Mouse (Mus musculus) cortical plate, adult 2 months (tissue): ENCODE data around the gene Gm49027.

Source experiments
- CTCF ChIP-seq: fragments of 200-500 bp; IDR thresholded peaks from 2 replicates; pipeline ENCODE4 v1.5.1; 2011; ENCODE audit warnings: mild to moderate bottlenecking, control low read depth, low read length; ENCODE audit not compliant: insufficient read depth; ENCODE audit errors: extremely low read depth
- POLR2A ChIP-seq: fragments of 200-500 bp; IDR thresholded peaks from 2 replicates; pipeline ENCODE4 v1.6.1; 2011; ENCODE audit warnings: mild to moderate bottlenecking, low read length, control low read depth; ENCODE audit not compliant: insufficient read depth; ENCODE audit errors: extremely low read depth

DNA sequence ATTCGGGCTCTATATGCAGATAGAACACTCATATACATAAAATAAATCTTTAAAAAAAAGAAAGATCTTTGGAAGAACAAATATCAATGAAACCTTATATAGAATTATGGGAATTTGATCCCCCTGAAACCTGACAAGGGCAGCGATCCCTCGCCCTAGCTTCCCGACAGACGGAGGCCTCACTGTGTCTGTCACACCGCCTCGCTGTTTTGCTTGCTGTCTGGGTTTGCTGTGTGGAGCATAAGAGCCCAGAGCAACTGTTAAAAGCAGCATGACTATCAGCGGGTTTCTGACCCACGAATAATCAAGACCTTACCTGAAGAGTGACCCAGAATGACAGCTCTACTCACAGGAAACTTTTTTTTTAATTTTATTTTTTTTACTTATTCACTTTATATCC, 4.6 kb downstream of the Gm49027 start:
- TF ChIP-seq POLR2A = no peak
- no peak for TF ChIP-seq CTCF
